Mouse (Mus musculus) G1E-ER4 (cell line): ENCODE results near the gene Mif4gd. TPM values are rescaled to one million over a fixed set of nuclear protein-coding genes. Genes with fewer than 3 reads are reported as not detected.

ENCODE experiments used
- GATA1 ChIP-seq: IDR thresholded peaks from one replicate; pipeline ENCODE4 v1.8.0; 2012; ENCODE audit warnings: low read length, inconsistent platforms
- polyA plus RNA-seq: library from polyadenylated mRNA; stranded (reverse); fragments of >175 nt; gene quantifications from 2 replicates; pipeline ENCODE4 v1.2.3, GENCODE M21; 2012

Mif4gd gene
- polyA plus RNA-seq, 1 experiment, result 30.0 TPM

DNA sequence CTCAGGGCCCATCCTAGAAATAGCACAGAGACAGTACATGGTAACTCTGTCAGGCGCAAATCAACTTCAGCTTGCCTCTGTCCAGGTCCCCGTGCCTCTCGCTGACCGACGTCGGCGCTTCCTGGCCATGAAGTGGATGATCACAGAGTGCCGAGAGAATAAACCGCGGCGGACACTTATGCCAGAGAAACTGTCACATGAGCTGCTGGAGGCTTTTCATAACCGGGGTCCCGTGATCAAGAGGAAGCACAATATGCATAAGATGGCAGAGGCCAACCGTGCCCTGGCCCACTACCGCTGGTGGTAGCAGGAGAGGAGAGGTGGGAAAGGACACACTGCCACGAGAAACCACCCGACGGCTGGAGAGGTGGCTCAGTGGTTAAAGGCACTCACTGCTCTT is 6.0 kb downstream of the Mif4gd start:
- TF ChIP-seq GATA1, result no peak

DNA sequence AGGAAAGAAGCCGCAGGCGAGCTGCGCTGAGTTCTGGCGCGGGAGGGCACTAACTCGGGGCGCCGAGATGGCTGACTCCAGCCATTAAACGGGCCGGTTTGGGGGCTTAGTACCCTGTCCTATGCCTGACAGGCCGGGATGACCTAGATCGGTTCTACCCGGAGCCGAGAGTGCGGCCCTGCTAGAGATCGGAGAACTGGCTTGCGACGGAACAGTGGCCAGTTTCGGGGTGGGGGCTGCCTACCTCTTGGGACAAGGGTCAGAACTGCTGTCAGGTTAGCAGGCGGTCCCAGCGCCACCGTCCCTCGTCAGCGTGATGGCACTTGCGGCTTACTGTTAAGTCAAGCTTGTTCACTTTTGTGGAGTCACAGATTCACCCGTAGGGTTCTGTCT is 8.5 kb downstream of the Mif4gd start:
- TF ChIP-seq GATA1, result no peak

DNA sequence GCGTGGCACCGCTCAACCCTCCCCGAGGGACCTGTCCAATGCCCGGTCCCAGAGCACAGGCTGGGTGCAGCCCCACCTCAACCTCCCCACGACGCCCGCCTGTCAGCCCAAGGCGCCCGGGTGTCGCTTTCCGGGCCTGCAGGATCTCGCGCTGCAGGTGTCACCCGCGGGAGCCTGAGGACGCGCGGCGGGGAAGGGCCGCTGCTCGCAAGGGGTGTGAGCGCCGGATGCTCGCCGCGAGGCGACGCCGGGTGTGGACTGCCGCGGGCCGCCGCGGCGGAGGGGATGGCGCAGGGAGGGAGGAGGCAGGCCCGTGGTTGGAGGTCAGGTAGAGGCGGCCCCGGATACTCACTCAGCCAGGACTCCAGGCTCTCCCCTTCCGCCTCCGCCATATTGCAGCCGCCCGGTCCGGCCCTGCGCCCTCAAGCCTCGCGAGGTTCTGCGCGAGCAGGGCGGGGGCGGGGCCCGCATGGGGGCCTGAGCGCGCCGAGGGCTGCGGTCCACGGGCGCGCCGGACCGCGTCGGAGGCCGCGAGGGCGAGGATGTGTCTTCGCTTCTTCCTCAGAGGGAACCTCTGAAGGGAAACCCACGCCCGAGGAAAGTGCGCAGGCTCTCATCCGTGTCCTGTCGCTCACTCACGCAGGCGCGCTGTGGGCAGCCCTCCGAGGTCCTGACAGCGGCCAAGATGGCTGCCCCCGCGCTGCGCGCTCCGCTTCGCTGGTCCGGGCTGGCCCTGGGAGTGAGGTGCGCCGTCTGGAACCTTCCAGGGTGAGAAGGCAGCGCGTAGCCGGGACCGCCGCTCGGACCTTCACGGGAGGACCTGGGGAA is 9.1 kb downstream of the Mif4gd start, which contains the start of the genes Mrps7 and Gga3:
Gene Mrps7 (plus strand): TSS at position 450 of the 828 bp plus-strand sequence.
Gene Gga3 (minus strand): TSS at position 576 of the 828 bp plus-strand sequence.
- TF ChIP-seq GATA1, result no peak

DNA sequence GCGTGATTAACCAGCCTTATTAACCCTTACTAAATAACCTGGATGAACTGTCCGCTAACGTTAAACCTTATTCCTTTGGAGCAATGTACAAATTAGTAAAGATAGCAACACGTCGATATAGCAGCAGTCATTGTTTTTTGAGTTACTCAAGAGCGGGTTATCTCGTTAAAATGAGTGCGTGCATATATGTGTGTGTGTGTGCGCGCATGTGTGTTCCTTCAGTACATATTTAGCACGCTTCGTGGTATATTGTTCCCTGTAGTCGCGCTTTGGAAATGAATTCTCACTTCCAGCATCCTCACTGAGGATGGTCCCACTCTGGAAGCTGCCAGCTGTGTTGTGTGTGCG is 9.7 kb downstream of the Mif4gd start:
- TF ChIP-seq GATA1, result no peak

DNA sequence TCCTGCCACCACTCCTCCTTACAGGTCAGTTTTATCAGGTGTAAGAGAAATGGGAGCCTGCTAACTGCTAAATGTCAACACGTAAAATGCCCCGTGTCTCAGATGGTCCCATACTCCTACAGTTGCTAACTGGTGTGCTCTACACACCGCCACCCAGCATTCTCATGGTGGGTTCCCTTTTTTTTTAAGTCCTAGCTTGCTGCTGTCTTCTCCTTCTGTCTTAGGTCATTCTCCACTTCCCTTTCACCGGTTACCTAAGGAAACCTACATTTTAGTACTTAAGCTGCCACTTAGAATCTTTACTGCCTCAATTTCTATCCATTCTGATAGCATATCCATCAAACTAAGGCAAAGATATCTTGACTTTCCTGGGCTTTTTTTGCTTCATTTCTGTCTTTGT is 11.6 kb downstream of the Mif4gd start:
- no peak for TF ChIP-seq GATA1

DNA sequence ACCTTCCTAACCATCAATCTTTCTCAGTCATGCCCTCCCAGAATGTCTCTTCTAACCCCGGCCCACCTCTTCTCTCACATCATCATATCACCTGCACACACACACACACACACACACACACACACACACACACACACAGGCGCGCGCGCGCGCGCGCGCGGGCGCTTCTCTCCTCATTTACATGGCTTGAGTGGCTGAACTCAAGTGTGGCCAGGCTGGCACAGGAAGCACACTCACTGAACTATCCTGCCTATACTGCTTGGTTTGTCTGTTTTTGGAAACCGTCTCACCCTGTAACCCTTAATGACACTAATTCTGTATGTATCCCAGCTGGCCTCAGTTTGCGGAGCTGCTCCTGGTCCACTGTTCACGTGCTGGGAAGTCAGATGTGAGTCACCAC is 12.0 kb downstream of the Mif4gd start:
- TF ChIP-seq GATA1, result no peak

DNA sequence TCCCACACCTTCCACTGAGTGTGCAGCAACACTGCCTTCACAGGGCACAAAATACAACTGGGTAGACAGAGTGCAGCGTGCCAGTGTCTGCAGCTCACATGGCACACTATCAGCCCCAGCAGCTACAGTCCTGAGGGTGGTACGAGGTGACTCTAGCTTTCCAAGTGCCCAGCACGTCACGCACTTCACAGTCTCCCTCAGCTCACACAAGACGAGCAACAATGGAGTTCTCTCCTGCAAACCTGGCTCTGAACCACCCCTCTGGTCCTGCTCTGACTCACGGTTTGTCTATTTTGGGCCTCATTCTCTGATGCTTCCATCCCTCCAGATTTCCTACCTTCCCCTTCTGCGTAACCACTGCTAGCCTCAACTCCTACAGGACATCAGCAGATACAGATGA is 13.0 kb downstream of the Mif4gd start:
- no peak for TF ChIP-seq GATA1

DNA sequence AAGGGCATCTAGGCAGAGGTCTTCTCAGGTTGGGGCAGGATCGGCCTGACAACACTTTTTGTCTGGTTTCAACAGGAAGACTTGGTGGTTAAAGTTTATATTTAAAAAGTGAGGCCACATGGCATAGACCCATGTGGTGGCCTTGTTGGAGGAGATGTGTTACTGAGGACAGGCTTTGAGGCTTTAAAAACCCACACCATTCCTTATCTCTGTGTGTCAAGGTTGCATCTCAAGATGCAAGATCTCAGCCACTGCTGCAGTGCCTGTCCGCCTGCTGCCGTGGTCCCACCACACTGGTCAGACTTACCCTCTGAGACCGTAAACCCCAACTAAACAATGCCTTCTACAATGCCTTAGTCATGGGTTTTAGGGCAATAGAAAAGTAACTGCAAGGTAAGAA is 14.5 kb downstream of the Mif4gd start:
- TF ChIP-seq GATA1, result peak; percentile 8

DNA sequence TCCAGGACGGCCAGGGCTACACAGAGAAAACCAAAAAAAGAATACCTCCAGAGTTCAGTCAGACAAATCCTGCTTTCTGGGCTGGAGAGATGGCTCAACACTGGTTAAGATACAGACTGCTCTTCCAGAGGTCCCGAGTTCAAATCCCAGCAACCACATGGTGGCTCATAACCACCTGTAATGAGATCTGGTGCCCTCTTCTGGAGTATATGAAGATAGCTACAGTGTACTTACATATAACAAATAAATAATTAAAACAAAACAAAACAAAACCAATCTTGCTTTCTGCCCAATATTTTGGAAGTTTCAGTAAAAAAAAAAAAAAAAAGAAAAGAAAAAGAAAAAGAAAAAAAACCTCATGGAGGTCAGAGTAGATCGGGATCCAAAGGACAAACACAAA is 17.6 kb downstream of the Mif4gd start:
- no peak for TF ChIP-seq GATA1

DNA sequence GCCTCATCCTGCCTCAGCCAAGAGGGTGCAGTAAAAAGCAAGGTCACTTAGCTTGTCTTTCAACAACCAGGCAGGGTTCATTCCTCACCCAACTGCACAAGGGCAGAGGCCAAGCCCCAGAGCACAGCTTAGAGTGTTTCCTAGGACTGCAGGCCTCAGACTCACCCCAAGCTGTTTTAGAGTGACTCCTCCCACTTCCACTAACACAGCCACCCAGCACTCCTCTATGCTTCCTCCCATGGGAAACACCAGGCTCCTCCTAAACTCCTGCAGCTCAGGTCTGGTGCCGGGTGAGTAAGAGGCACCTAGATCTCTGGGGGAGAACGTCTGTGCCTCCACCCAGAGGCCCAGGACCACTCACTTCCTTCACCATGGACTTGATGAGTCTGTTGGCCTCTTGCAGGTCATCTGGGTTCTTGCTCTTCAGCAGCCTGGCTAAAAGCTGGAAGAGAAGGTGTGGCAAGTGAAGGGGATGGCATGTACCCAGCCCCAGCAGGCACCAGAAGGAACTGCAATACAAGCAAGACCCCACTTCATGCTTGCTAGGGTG is 22.2 kb downstream of the Mif4gd start:
- TF ChIP-seq GATA1, result no peak

DNA sequence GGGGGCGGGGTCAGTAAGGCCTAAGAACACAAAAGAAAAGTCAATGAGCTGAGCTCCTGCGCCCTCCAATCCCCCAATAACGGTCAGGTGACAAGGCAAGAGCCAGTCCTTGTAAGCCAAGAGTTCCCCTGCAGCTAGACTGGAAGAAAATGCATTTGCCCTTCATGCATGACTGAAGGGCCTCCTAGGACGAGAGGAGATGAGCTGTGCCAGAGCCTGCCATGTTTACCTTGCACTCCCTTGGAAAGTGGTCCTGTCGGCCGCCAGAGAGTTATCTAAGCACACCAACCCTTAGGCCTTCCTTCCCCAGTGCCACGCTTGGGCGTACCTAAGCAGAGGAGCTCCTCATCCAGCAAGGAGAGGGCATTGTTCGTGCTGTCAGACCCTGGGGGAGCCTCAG is 24.8 kb downstream of the Mif4gd start:
- TF ChIP-seq GATA1, result no peak

DNA sequence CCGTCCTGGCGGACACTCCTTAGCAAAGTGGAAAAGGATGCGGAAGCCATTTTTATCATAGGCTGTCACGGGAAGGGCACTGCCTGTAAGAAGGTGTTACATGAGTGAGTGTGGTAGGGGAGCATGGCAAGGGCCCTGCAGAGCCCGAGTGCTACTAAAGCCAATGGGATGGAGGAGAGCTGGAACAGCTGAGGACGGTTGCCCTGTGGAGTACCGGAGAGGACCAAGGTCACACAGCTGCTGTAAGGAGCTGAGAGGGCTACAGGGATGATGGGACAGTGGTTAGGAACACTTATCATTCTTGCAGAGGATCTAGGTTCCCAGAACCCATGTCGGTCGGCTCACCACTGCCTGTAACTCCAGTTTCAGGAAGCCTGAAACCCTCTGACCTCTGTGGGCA is 26.4 kb downstream of the Mif4gd start:
- TF ChIP-seq GATA1, result no peak

DNA sequence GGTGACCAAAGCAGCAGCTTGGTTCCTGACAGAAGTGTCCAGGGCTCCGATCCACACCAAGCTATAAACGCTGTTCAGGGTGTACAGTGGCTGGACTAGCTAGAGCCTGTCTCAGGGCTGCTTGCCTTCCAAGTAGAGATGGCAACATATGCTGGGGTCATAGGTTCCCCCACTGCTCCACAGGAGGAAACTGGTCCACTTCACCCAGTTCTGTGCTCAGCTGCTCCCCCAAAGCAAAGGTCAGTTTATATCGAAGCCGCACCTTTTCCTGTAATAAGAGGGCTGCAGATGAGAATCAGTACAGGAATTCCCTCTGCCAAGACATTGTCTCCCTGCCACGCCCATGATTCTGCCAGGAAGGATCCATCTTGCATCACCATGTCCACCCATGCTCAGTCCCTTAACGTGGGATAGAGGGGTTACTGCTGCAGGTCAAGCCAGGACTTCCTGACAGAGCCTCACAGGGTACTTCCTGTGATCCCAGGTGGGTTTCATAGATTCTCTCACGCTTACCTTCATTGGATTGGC is 27.1 kb downstream of the Mif4gd start:
- no peak for TF ChIP-seq GATA1

DNA sequence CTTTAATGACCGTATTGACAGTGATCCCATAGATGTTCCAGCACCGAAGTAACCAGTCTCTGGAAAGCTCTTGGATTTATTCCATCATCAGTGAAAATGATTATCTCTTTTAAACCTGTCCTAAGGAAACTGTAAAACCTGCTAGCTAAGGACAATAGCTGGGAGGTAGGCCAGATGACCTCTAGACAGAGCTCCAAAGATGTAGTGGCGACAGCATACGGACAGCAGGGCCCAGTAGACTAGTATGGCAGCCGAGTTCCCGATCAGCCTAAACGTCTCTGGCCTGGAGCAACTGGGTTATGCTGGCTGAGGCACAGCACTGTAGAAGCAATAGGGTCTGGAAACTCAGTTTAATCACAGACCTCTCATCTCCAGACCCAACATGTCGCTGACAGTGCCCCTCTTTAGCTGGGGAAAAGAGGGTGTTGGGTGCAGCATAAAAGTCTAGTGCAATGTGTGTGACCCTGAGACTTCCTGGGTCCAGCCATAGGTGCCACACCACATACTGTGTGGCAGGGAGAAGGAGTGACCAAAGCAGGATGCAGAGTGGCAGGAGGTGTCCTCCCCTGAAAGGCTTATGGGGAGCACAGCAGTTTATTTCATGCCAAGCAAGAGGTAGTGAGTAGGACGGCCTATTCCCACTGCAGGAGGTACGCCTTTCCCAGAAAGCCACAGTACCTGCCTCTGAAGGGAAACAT is 28.2 kb downstream of the Mif4gd start:
- TF ChIP-seq GATA1, result no peak

DNA sequence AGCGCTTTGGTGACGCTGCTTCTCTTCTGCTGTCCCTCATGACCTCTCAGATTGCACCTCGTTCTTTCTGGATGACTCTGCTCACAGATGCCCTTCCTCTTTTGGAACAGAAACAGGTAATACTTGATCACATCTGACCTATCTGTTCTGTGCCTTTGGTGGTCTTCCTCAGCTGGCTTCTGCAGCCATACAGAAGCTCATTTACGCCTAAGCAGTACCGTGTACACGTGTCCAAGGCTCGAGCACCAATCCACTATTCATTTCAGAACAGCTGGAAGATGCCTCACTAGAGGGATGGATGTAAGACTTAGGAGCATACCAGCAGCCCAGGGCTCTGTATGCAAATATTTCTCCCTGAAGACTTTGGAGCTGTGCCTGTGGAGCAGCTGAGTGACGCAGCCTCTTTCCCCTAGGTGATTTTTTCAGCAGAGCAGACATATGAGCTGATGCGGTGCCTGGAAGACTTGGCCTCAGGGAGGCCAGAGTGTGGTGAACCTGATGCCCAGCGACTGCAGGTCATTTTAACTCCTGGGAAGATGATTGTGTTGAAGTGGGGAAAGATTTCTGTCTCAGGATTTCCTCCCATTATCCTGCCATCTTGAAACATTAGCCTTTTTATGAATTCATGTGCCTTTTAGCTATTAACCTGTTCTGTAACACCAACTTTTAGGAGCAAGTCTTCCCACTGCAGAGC is 29.7 kb downstream of the Mif4gd start:
- no peak for TF ChIP-seq GATA1

DNA sequence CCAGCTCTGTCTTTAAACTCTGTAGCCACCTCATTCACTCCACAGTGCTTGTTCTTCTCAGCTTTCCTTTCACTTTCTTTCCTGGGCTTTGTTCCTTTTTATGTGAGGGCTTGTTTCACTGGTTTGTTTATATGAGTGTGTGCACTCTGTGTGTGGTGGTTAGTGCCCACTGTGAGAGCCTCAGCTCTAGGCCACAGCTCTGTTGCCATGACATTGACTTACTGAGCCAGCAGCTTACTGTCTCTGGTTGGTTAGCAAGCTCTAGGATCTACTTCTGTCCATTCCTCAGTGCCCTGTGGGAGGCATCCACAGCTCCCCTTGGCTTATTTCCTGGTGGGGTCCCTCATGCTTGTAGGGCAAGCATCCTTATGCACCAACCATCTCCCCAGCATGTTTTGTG is 33.7 kb downstream of the Mif4gd start:
- TF ChIP-seq GATA1, result no peak
